ENCODE assay signal across 8 mouse cellular contexts in genomic region chr9:111460201-111460814, GRCm38 (mm10). TPM values are rescaled to one million over a fixed set of nuclear protein-coding genes. Genes with fewer than 3 reads are reported as not detected.
DNase-seq lines count a peak whose midpoint lies in the region; ATAC-seq and TF ChIP-seq lines count a peak whose summit lies in the region.
"Had no signal": no experiment of that assay in that cellular context is flagged by ENCODE, and none has a peak within 500 bp of the region (broad histone marks: within the 10 kb centered on the region; RNA-seq: fewer than 3 reads in every experiment).

No protein-coding gene starts in this region.

- no peak overlapping the region for H3K4me2 ChIP-seq in forebrain, embryonic 14.5 days (ENCODE audit: low read length)
- no peak overlapping the region for H3K4me2 ChIP-seq in midbrain, postnatal 0 days (ENCODE audit: low read depth, low read length, poor library complexity, severe bottlenecking)

- H3K9me3 ChIP-seq in forebrain, embryonic 14.5 days (replicated peaks; ENCODE audit: control insufficient read depth, low read length), result no peaks in the 10 kb centered on the region
- H3K9me3 ChIP-seq in midbrain, postnatal 0 days (ENCODE audit: low read length), result no peaks in the 10 kb centered on the region

- H3K27me3 ChIP-seq in forebrain, embryonic 14.5 days (replicated peaks; ENCODE audit: control insufficient read depth, insufficient read depth, low read length), result no peaks in the 10 kb centered on the region
- no peaks in the 10 kb centered on the region for H3K27me3 ChIP-seq in midbrain, postnatal 0 days (ENCODE audit: insufficient read depth, low read length)

- no peak overlapping the region for H3K4me3 ChIP-seq in forebrain, embryonic 14.5 days (ENCODE audit: low read depth, low read length)
- H3K4me3 ChIP-seq in midbrain, postnatal 0 days (ENCODE audit: low read depth, low read length), result no peak overlapping the region

- no peak overlapping the region for H3K27ac ChIP-seq in forebrain, embryonic 14.5 days (ENCODE audit: low read depth, low read length)
- no peak overlapping the region for H3K27ac ChIP-seq in midbrain, postnatal 0 days (ENCODE audit: low read depth, low read length)

- DNase-seq in embryo, embryonic 10.5 days (ENCODE audit: low spot score), result peak; percentile 80
- peak; percentile 19 for DNase-seq in forebrain, embryonic 14.5 days (ENCODE audit: low spot score)
- DNase-seq in kidney, postnatal 10 days, result peak; percentile 62
- peak; percentile 40 for DNase-seq in midbrain, postnatal 0 days (ENCODE audit: low spot score)
- no peak for DNase-seq in left cerebral cortex, adult 8-10 months (ENCODE audit: low spot score in 2 of 2)
- no peak for DNase-seq in thymus, postnatal 4 days
- DNase-seq: adrenal gland, postnatal 14 days had no signal

- H3K9ac ChIP-seq in forebrain, embryonic 14.5 days (ENCODE audit: low read length), result no peak overlapping the region
- no peak overlapping the region for H3K9ac ChIP-seq in midbrain, postnatal 0 days (replicated peaks; ENCODE audit: low read length, poor library complexity, severe bottlenecking)

- no peaks in the 10 kb centered on the region for H3K36me3 ChIP-seq in forebrain, embryonic 14.5 days (ENCODE audit: control insufficient read depth, insufficient read depth, low read length)
- no peaks in the 10 kb centered on the region for H3K36me3 ChIP-seq in midbrain, postnatal 0 days (ENCODE audit: insufficient read depth, low read length)

- H3K4me1 ChIP-seq in forebrain, embryonic 14.5 days (ENCODE audit: control insufficient read depth, insufficient read depth, low read length), result no peaks in the 10 kb centered on the region
- peaks cover 13% of the 10 kb centered on the region; the same call in 1 of the 2 replicates for H3K4me1 ChIP-seq in midbrain, postnatal 0 days (ENCODE audit: insufficient read depth, low read length)

- TF ChIP-seq CTCF in midbrain, postnatal 0 days (IDR thresholded peaks at IDR 0.05), result no peak

- ATAC-seq in forebrain, embryonic 14.5 days, result peak; percentile 54
- ATAC-seq in midbrain, postnatal 0 days (ENCODE audit: low FRiP score), result peak; percentile 49; the same call in 1 of the 2 replicates
- ATAC-seq in erythroid progenitor cell, adult 5-6 weeks (replicated peaks; ENCODE audit: low FRiP score, poor library complexity, severe bottlenecking), result no peak

- WGBS in forebrain, embryonic 14.5 days, result 34% methylated on average over 6 of the region's 6 CpGs
- WGBS in midbrain, postnatal 0 days, result 15% methylated on average over 6 of the region's 6 CpGs

RNA-seq across cellular contexts. Expression of gene Dclk3, which starts 21.4 kb away (rescaled TPM):
- 2.1 and 3.0 TPM in 2 replicates for polyA plus RNA-seq in forebrain, embryonic 14.5 days (2014; fragmentation: Nextera tagmentation; extraction: Ambion mirVana)
- total RNA-seq in midbrain, postnatal 0 days (2014; rRNA removed), result 10.5 and 10.7 TPM in 2 replicates
- 6.5 and 7.4 TPM in 2 replicates for polyA plus RNA-seq in midbrain, postnatal 0 days (2015; fragmentation: Nextera tagmentation; extraction: Ambion mirVana)
- total RNA-seq in left cerebral cortex, adult 8-10 months (2022), result 10 to 100 TPM; 51.1 to 57.2 (median 55.9) TPM
- total RNA-seq in erythroid progenitor cell, adult 5-6 weeks (2015; ENCODE audit: low replicate concordance), result not detected in 2 replicates
- not detected in 2 replicates for total RNA-seq in erythroid progenitor cell, adult 5-6 weeks (2017; ENCODE audit: low replicate concordance)

Comparison
In these comparisons a context has a peak if more than half of its experiments do, and no peak if none do; other contexts are left out.
1. DNase-seq: peak in embryo, embryonic 10.5 days (single experiment), forebrain, embryonic 14.5 days (single experiment), kidney, postnatal 10 days (single experiment) and midbrain, postnatal 0 days (single experiment); none in left cerebral cortex, adult 8-10 months (0 of 2) and thymus, postnatal 4 days (single experiment).
2. RNA of gene Dclk3, which starts 21.4 kb away (total RNA-seq): 51.1 to 57.2 TPM in left cerebral cortex, adult 8-10 months and 10.5 to 10.7 TPM in midbrain, postnatal 0 days; not detected in erythroid progenitor cell, adult 5-6 weeks; every median in the first group is over 10 times any median in the second.